Mouse (Mus musculus) neural tube, postnatal 0 days (tissue): ENCODE measurements around the gene Slc5a5. TPM values are rescaled to one million over a fixed set of nuclear protein-coding genes. Genes with fewer than 3 reads are reported as not detected.

ENCODE experiments used
- microRNA counts: library from miRNA; unstranded; fragments of <30 nt; microRNA quantifications from one replicate; lab custom pipeline; 2015
- microRNA-seq: library from miRNA; unstranded; fragments of <30 nt; microRNA quantifications from one replicate; pipeline ENCODE4, GENCODE M21; 2016
- polyA plus RNA-seq: library from polyadenylated mRNA; unstranded; fragments of >200 nt; fragmentation: Nextera tagmentation; extraction: Ambion mirVana; gene quantifications from 2 replicates; pipeline ENCODE4 v1.2.1, GENCODE M21; 2015

The Slc5a5 gene
- 5.6 and 5.9 TPM in 2 replicates for polyA plus RNA-seq

GRCm38 (mm10) chr8:70892022-70892895 lies at the start of gene Slc5a5:
Slc5a5 (minus strand) TSS chr8:70892757.

GRCm38 (mm10) chr8:70905831-70906736 lies 13.5 kb upstream of the Slc5a5 start, which contains the start of gene Map1s:
Map1s (plus strand) TSS chr8:70905932.

GRCm38 (mm10) chr8:70897021-70897680 lies 4.6 kb upstream of the Slc5a5 start, which contains the start of gene Rpl18a:
Rpl18a (minus strand) TSS chr8:70897412.

GRCm38 (mm10) chr8:70873364-70873985 lies 19.1 kb downstream of the Slc5a5 start, which contains the start of gene Ccdc124:
Ccdc124 (minus strand) TSS chr8:70873935.

GRCm38 (mm10) chr8:70862824-70863641 lies 29.5 kb downstream of the Slc5a5 start, which contains the start of gene Kcnn1:
Kcnn1 (minus strand) TSS chr8:70863258.

GRCm38 (mm10) chr8:70839408-70840351 lies 52.9 kb downstream of the Slc5a5 start, which contains the start of gene Arrdc2:
Arrdc2 (minus strand) TSS chr8:70839720.

MicroRNA genes within 50 kb of the gene (microRNA counts, 519-probe panel; counts per million panel counts)
- 40.5 counts per million for microRNA mmu-miR-1969 (lab: Ali Mortazavi, UCI)

Small RNA genes lying within 50 kb of the gene (microRNA-seq; reads per million reads assigned to microRNA genes)
- gene Mir1969 (8.4 reads per million, percentile 18 among the genes with 10 or more reads in this experiment), gene Mir7067 (not detected)

Other genes starting within 250 kb of the Slc5a5 start
- gene Pgpep1, start 232.4 kb downstream of the Slc5a5 start, polyA plus RNA-seq: 72.8 and 79.8 TPM in 2 replicates
- 194 and 204 TPM in 2 replicates for gene Lsm4, start 219.5 kb downstream of the Slc5a5 start, polyA plus RNA-seq
- 107 and 140 TPM in 2 replicates for gene Jund, start 193.8 kb downstream of the Slc5a5 start, polyA plus RNA-seq
- gene Iqcn, start 189.3 kb downstream of the Slc5a5 start, polyA plus RNA-seq: 0.03 TPM in 1 of 2 replicates, not detected in the other
- not detected in 2 replicates for gene Gm3336, start 174.2 kb downstream of the Slc5a5 start, polyA plus RNA-seq
- gene Pde4c, start 169.0 kb downstream of the Slc5a5 start, polyA plus RNA-seq: 0.12 and 0.14 TPM in 2 replicates
- gene Rab3a, start 138.1 kb downstream of the Slc5a5 start, polyA plus RNA-seq: 832 and 885 TPM in 2 replicates
- gene Mpv17l2, start 131.8 kb downstream of the Slc5a5 start, polyA plus RNA-seq: 50.0 and 53.0 TPM in 2 replicates
- gene Pik3r2, start 116.0 kb downstream of the Slc5a5 start, polyA plus RNA-seq: 81.0 and 96.3 TPM in 2 replicates
- 18.3 and 21.3 TPM in 2 replicates for gene Mast3, start 87.7 kb downstream of the Slc5a5 start, polyA plus RNA-seq
- 0.09 and 0.14 TPM in 2 replicates for gene Il12rb1, start 84.3 kb downstream of the Slc5a5 start, polyA plus RNA-seq
- gene Arrdc2, start 53.0 kb downstream of the Slc5a5 start, polyA plus RNA-seq: 5.3 and 5.8 TPM in 2 replicates
- gene Kcnn1, start 29.5 kb downstream of the Slc5a5 start, polyA plus RNA-seq: 9.4 and 10.1 TPM in 2 replicates
- gene Ccdc124, start 18.8 kb downstream of the Slc5a5 start, polyA plus RNA-seq: 134 and 163 TPM in 2 replicates
- 2,423 and 2,642 TPM in 2 replicates for gene Rpl18a, start 4.7 kb upstream of the Slc5a5 start, polyA plus RNA-seq
- gene Map1s, start 13.2 kb upstream of the Slc5a5 start, polyA plus RNA-seq: 49.9 and 57.3 TPM in 2 replicates